Mouse (Mus musculus): ENCODE measurements around the gene Ezh2.

Ezh2 gene

DNA sequence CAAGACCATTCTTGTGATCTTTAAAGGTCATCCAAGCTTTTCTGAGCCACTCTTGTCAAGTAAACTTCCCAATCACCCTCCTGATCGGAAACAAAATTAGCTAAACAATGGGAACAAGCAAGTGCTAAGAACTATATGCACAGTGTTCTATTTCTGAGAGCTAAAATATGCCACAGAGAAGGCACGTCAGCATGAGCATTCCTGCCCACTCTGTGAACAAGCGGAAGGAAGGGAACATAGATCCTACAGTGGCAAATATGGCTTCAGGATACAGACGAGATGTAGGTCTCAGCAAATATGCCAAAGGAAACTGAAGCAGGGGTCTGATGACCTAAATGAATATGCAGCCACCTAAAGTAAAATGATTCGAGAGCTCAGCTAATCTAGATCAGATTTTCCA is 59.8 kb downstream of the Ezh2 start:
- DNase-seq (ENCODE audit: low spot score) = no peak

GRCm38 (mm10) chr6:47532547-47532946 is 62.6 kb downstream of the Ezh2 start:
- no peak for DNase-seq (ENCODE audit: low spot score)

DNA sequence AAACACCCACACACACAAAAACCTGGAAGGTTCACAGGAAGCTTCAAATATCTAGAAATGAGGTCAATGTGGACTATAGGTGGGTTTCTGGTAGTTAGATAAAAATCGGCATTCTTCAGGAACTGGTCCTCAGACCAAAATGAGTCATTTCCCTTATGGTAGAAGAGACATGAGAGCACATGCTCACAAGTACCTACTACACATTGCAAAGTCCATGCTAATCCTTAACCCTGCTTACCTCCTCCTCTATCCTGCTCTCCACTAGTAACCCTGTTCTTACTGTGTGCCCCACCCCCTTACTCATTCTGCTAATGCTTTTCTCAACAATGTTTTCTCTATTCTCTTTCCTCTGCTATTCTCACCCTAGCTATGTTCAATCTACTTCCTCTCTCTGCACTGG is 67.5 kb downstream of the Ezh2 start:
- no peak for DNase-seq (ENCODE audit: low spot score)

DNA sequence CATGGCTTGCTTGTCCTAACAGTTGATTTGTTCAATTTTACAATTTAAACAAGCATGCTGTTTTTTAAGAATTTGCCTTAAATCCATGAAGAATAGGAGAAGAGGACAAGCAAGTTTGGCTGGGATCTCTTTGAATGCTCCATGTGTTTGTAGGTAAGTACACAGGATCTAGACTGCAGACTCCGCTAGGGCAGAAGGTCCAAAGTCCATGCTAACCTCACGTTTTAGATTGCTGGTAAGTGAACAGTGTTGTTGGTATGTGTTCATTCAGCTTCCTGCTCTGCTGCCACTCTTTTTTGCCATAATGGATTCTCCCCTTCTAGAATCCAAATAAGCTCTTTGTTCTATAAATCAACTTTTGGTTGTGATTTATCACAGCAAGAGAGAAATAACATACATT is 68.0 kb downstream of the Ezh2 start:
- DNase-seq (ENCODE audit: low spot score) = no peak

DNA sequence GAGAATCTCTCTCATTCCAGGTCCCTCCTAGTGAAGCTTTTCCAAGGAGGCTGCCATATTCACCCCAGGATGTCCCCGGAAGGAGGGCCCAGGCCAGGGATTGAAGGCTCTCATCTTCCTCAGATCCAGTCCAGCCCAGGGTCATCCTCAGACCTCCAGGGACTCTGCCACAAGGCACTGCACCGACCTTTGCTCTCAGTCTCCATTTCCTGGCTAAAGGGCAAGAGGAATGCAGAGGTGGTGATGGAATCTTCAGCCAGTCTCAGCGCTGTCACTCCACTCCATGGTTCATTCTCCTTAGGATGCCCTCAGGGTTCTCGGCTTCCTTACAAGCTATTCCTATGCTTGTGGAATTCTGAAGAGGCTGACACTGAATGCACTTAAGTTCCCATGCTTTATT is 68.7 kb downstream of the Ezh2 start:
- DNase-seq (ENCODE audit: low spot score) = no peak

- no peak for DNase-seq (ENCODE audit: low spot score)
These were observed 70.1 kb downstream of the Ezh2 start for GRCm38 (mm10) chr6:47525041-47525440.

- no peak for DNase-seq (ENCODE audit: low spot score)
These were observed 72.7 kb downstream of the Ezh2 start for GRCm38 (mm10) chr6:47522431-47522830.

DNA sequence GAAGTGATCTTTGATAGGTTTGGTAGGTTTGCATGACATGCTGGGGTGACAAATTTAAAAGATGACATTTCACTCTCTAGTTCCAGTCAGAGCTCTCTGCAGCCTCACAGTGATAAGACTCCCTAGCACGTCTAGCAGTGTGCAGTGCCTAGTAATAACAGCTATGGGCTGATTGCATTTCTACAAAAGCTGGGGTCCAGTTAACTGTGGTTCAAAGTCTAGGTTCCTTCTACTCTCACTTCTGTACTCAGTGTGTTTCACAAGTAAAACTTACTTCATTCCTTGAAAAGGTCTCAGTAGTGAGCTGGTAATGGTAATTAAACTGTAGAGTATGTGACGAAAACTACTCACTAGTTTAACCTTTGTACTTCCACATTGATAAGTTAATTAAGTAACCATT is 75.1 kb downstream of the Ezh2 start:
- DNase-seq (ENCODE audit: low spot score) = no peak

DNA sequence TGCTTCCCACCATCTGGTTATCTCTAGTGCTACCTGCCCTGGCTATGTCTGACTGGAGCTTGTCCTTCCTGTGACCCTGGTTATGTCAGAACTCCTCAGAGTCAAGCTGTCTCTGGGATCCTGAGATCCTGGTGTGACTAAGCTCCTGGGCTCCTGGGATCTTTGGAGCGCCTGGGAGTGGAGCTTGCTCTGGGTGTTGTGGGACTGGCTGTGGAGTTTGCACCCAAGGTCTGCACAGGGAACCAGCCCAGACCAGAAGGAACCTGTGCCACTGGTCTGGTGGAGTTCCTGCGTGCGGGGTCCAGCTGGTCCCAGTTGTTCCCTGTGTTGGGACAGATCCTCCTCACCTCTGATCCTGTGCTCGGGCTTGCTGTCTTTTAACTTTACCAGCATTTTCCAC is 100.6 kb downstream of the Ezh2 start:
- no peak for DNase-seq (ENCODE audit: low spot score)

DNA sequence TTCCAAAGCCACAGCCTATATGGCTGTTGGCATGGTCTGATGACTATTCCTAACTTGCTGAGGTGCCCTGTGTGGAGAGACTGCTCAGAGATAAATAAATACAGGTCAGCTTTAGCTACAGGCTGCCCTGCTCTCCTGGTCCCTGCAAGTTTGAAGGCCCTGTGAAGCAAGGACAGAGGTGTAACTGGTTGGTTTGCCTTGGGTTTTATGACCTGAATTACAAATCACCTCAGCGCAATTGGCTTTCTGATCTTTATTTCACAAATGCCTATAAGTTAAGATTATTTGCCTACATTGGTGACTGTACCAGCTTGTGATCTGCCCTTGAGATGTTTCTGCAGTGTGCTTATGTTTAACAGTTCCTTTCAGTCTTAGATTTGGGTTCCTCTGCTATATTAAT is 113.1 kb downstream of the Ezh2 start:
- DNase-seq (ENCODE audit: low spot score) = no peak

Measured in T-cell, adult 2 months (primary cell).